Mouse (Mus musculus) stomach, embryonic 16.5 days (tissue): Measurements from ENCODE around the gene Prkca. TPM values are rescaled to one million over a fixed set of nuclear protein-coding genes. Genes with fewer than 3 reads are reported as not detected.

Experiments used
- ATAC-seq: fragments of 200-750 bp; cut with Nextera tagmentation; 2 replicates; pipeline ENCODE4 v1.8.0; 2017; ENCODE audit warnings: moderate number of reproducible peaks, moderate TSS enrichment; ENCODE audit not compliant: insufficient read depth, low FRiP score
- H3K27ac ChIP-seq: fragments of 300-500 bp; sonication (generic); 2 replicates; pipeline ENCODE4 v1.5.1; 2014; ENCODE audit warnings: low read length
- H3K27me3 ChIP-seq: fragments of 300-500 bp; sonication (generic); 2 replicates; pipeline ENCODE4 v1.6.1; 2014; ENCODE audit warnings: low read length, control low read depth, mixed read lengths; ENCODE audit not compliant: control insufficient read depth, insufficient read depth
- H3K36me3 ChIP-seq: fragments of 300-500 bp; sonication (generic); 2 replicates; pipeline ENCODE4 v1.6.1; 2014; ENCODE audit warnings: low read length; ENCODE audit not compliant: control insufficient read depth, insufficient read depth
- H3K4me1 ChIP-seq: fragments of 300-500 bp; sonication (generic); 2 replicates; pipeline ENCODE4 v1.6.1; 2014; ENCODE audit warnings: low read length, control low read depth, mixed read lengths; ENCODE audit not compliant: control insufficient read depth, insufficient read depth
- H3K4me2 ChIP-seq: fragments of 300-500 bp; sonication (generic); 2 replicates; pipeline ENCODE4 v1.6.1; 2014; ENCODE audit warnings: low read depth, low read length, mixed read lengths
- H3K4me3 ChIP-seq: fragments of 300-500 bp; sonication (generic); replicated peaks from 2 replicates; pipeline ENCODE4 v1.5.1; 2014; ENCODE audit warnings: mild to moderate bottlenecking, low read length
- H3K9ac ChIP-seq: fragments of 300-500 bp; sonication (generic); 2 replicates; pipeline ENCODE4 v1.6.1; 2014; ENCODE audit warnings: low read length
- H3K9me3 ChIP-seq: fragments of 300-500 bp; sonication (generic); replicated peaks from 2 replicates; pipeline ENCODE4 v1.6.1; 2016; ENCODE audit warnings: low read length, control low read depth; ENCODE audit not compliant: control insufficient read depth
- WGBS: fragments of 180-500 bp; shearing (Covaris S2); extraction: QIAGEN DNeasy Blood & Tissue Kit; methylation state at CpG from one replicate; pipeline ENCODE4 v1.1.7; 2014; 5-methylcytosine and 5-hydroxymethylcytosine counted together
- polyA plus RNA-seq: library from polyadenylated mRNA; unstranded; fragments of >200 nt; fragmentation: Nextera tagmentation; extraction: Ambion mirVana; gene quantifications from 2 replicates; pipeline ENCODE4 v1.2.1, GENCODE M21; 2015

The Prkca gene
- polyA plus RNA-seq, 1 experiment from 2014 or later, result 6.5 TPM

- Histone ChIP-seq H3K4me2 (no peak overlapping the region), H3K9me3 (no peaks in the 10 kb centered on the region), H3K4me3 (no peak overlapping the region), H3K9ac (no peak overlapping the region), H3K4me1 (no peaks in the 10 kb centered on the region), H3K27ac (no peak overlapping the region), H3K27me3 (no peaks in the 10 kb centered on the region; the same call in 1 of the 2 replicates), H3K36me3 (no peaks in the 10 kb centered on the region)
- 64% methylated on average over 5 of the region's 5 CpGs for WGBS
- ATAC-seq, result no peak
Observed at GRCm38 (mm10) chr11:107983224-107983623, 360.5 kb downstream of the Prkca start.

- Histone ChIP-seq H3K27me3 (no peaks in the 10 kb centered on the region; the same call in 1 of the 2 replicates), H3K4me1 (no peaks in the 10 kb centered on the region), H3K9me3 (no peaks in the 10 kb centered on the region), H3K27ac (no peak overlapping the region), H3K4me3 (no peak overlapping the region), H3K36me3 (no peaks in the 10 kb centered on the region), H3K4me2 (no peak overlapping the region), H3K9ac (no peak overlapping the region)
- ATAC-seq, result peak; percentile 66; the same call in 1 of the 2 replicates
- WGBS, result 22% methylated on average over 16 of the region's 16 CpGs
Observed at GRCm38 (mm10) chr11:107982225-107982896, 361.4 kb downstream of the Prkca start.

GRCm38 (mm10) chr11:107979497-107980174 is 364.1 kb downstream of the Prkca start:
- Histone ChIP-seq H3K27me3 (no peaks in the 10 kb centered on the region), H3K4me1 (no peaks in the 10 kb centered on the region), H3K4me2 (no peak overlapping the region), H3K4me3 (no peak overlapping the region), H3K27ac (no peak overlapping the region), H3K9ac (no peak overlapping the region), H3K9me3 (no peaks in the 10 kb centered on the region), H3K36me3 (0 out of 2 replicates have a peak, but pooled peaks cover 4% of the 10 kb centered on the region)
- ATAC-seq, result no peak
- 73% methylated on average over 22 of the region's 22 CpGs for WGBS

- H3K36me3 ChIP-seq, result 0 out of 2 replicates have a peak, but pooled peaks cover 2% of the 10 kb centered on the region
- no peak overlapping the region for H3K4me3 ChIP-seq
- no peak overlapping the region for H3K9ac ChIP-seq
- WGBS, result 72% methylated on average over 10 of the region's 10 CpGs
- no peaks in the 10 kb centered on the region for H3K4me1 ChIP-seq
- ATAC-seq, result no peak
- no peaks in the 10 kb centered on the region for H3K27me3 ChIP-seq
- H3K27ac ChIP-seq, result no peak overlapping the region
- no peaks in the 10 kb centered on the region for H3K9me3 ChIP-seq
- no peak overlapping the region for H3K4me2 ChIP-seq
Observed at GRCm38 (mm10) chr11:107969943-107970342, 373.8 kb downstream of the Prkca start.

- Histone ChIP-seq H3K36me3 (0 out of 2 replicates have a peak, but pooled peaks cover 2% of the 10 kb centered on the region), H3K4me2 (no peak overlapping the region), H3K4me3 (no peak overlapping the region), H3K27ac (no peak overlapping the region), H3K9me3 (no peaks in the 10 kb centered on the region), H3K27me3 (no peaks in the 10 kb centered on the region), H3K9ac (no peak overlapping the region), H3K4me1 (no peaks in the 10 kb centered on the region)
- 61% methylated on average over 13 of the region's 13 CpGs for WGBS
- ATAC-seq, result no peak
Observed at GRCm38 (mm10) chr11:107968147-107968546, 375.6 kb downstream of the Prkca start.

- no peak overlapping the region for H3K4me2 ChIP-seq
- no peak for ATAC-seq
- H3K36me3 ChIP-seq, result 0 out of 2 replicates have a peak, but pooled peaks cover 2% of the 10 kb centered on the region
- 66% methylated on average over 4 of the region's 4 CpGs for WGBS
- no peak overlapping the region for H3K27ac ChIP-seq
- no peaks in the 10 kb centered on the region for H3K4me1 ChIP-seq
- H3K9ac ChIP-seq, result no peak overlapping the region
- H3K4me3 ChIP-seq, result no peak overlapping the region
- no peaks in the 10 kb centered on the region for H3K9me3 ChIP-seq
- H3K27me3 ChIP-seq, result no peaks in the 10 kb centered on the region
Observed at GRCm38 (mm10) chr11:107966229-107966628, 377.5 kb downstream of the Prkca start.

GRCm38 (mm10) chr11:107965449-107965848 is 378.3 kb downstream of the Prkca start:
- Histone ChIP-seq H3K27me3 (no peaks in the 10 kb centered on the region), H3K4me3 (no peak overlapping the region), H3K9me3 (no peaks in the 10 kb centered on the region), H3K36me3 (0 out of 2 replicates have a peak, but pooled peaks cover 3% of the 10 kb centered on the region), H3K27ac (no peak overlapping the region), H3K4me2 (no peak overlapping the region), H3K9ac (no peak overlapping the region), H3K4me1 (no peaks in the 10 kb centered on the region)
- 84% methylated on average over 7 of the region's 7 CpGs for WGBS
- ATAC-seq, result no peak

- H3K4me1 ChIP-seq, result no peaks in the 10 kb centered on the region
- H3K9ac ChIP-seq, result no peak overlapping the region
- whole genome bisulfite sequencing, result 76% methylated on average over 13 of the region's 13 CpGs
- H3K4me3 ChIP-seq, result no peak overlapping the region
- no peaks in the 10 kb centered on the region for H3K27me3 ChIP-seq
- peaks cover 6% of the 10 kb centered on the region; the same call in 1 of the 2 replicates for H3K36me3 ChIP-seq
- H3K9me3 ChIP-seq, result no peaks in the 10 kb centered on the region
- no peak for ATAC-seq
- H3K27ac ChIP-seq, result no peak overlapping the region
- H3K4me2 ChIP-seq, result no peak overlapping the region
Observed at GRCm38 (mm10) chr11:107957566-107958350, 386.0 kb downstream of the Prkca start.
